Mouse (Mus musculus) kidney, adult 18-20 months (tissue): ENCODE data around the gene Gm28510.
"Not testable (repeated sequence)": the region's sequence is repeated elsewhere in the genome, so short reads cannot be mapped to it uniquely, and the experiment has no call there.

ENCODE experiments used
- DNase-seq: peaks from one replicate; pipeline ENCODE4 v3.0.0; 2021

The Gm28510 gene

DNA sequence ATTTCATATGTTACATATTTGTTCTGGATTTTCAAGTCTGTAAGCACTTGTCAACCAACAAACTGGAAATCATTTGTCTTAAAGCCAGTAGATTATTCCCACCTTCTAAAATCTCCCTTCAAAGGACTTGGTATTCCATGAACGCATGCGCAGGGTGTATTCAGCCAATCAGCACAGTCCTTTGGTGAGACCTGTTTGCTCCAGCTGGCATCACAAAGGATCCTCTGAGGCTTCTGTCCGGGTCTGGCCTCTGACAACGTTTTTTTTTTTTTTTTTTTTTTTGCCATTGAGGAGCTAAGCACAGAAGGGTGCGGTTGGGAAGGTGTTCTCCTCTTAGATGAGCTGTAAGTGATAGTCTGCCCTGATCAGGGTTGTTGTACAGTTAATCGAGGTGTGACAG is at the start of gene Gm28510:
Gene Gm28510 (plus strand): TSS at position 301 of the 400 bp plus-strand sequence.
- DNase-seq = not testable (repeated sequence)
